Mouse (Mus musculus) heart, adult 2 months (tissue): ENCODE data around the gene Pde6c.

ENCODE experiments used
- CTCF ChIP-seq: fragments of 200-600 bp; IDR thresholded peaks from 2 replicates; pipeline ENCODE4 v1.8.1; 2022; ENCODE audit warnings: antibody characterized with exemption, mild to moderate bottlenecking, moderate library complexity
- POLR2A ChIP-seq: fragments of 200-500 bp; IDR thresholded peaks from 2 replicates; pipeline ENCODE4 v1.6.1; 2011; ENCODE audit warnings: mild to moderate bottlenecking, low read depth, low read length, control low read depth; ENCODE audit not compliant: insufficient read depth

DNA sequence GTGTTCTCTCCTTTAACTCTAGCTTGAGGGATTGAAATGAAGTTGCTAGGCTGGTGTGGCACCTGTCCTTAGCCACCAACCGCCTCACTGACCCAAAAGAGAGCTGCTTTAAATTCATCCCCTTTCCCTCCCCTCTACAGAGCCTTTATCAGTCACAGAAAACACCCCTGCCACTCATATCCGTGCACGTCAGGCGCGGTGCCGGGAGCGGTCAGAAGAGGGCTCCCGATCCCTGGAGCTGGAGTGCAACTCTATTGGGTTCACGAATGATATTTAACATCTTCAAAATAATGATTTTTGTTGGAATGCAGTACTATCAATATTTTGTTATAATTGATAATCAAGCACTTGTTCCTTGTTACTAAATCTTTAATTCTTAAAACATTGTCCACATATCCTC is 74.1 kb downstream of the Pde6c start:
- TF ChIP-seq CTCF (peak; percentile 47), POLR2A (no peak)
